Mouse (Mus musculus): ENCODE results near the gene Hist1h1t.

DNA sequence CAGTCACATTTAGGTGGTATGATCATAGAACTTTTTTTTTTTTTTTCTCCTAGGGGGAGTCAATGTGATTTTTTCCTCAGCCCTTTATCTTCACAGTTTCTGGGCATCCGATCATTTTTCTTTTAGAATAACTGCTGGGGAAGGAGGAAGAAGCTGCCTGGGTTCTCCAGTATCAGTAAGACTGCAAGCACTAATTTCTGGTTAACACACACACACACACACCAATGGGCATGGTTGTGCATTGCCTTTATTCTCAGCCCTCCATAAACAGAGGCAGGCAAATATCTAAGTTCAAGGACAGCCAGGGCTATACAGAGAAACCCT lies 13.0 kb upstream of the Hist1h1t start:
- TF ChIP-seq GATA1 (IDR thresholded peaks at IDR 0.05; ENCODE audit: borderline replicate concordance, low read length) (no peak), FLI1 (IDR thresholded peaks at IDR 0.05; ENCODE audit: low read length) (no peak)

All from megakaryocyte, embryonic 14.5 days (primary cell).